Mouse (Mus musculus): Measurements from ENCODE around the gene Gm19668.

GRCm38 (mm10) chr10:77846503-77846902 is 47.6 kb upstream of the Gm19668 start, which contains the start of gene Gm36176:
- TF ChIP-seq CTCF (IDR thresholded peaks at IDR 0.05; ENCODE audit: borderline replicate concordance, control insufficient read depth, extremely low read depth, insufficient read depth, low read length, poor library complexity): no peak
- no peak for TF ChIP-seq POLR2A (IDR thresholded peaks at IDR 0.05; ENCODE audit: control insufficient read depth, extremely low read depth, insufficient read depth, low read length, poor library complexity)

All from thymus, adult 2 months (tissue).